Mouse (Mus musculus) lung, adult 2 months (tissue): ENCODE results near the gene Bpifb9a.

Source experiments
- CTCF ChIP-seq: fragments of 200-500 bp; IDR thresholded peaks from 2 replicates; pipeline ENCODE4 v1.5.1; 2011; ENCODE audit warnings: mild to moderate bottlenecking, low read length, control low read depth; ENCODE audit not compliant: insufficient read depth
- POLR2A ChIP-seq: fragments of 200-500 bp; IDR thresholded peaks from 2 replicates; pipeline ENCODE4 v1.6.1; 2011; ENCODE audit warnings: low read depth, mild to moderate bottlenecking, control low read depth, low read length, borderline replicate concordance; ENCODE audit errors: extremely low read depth

DNA sequence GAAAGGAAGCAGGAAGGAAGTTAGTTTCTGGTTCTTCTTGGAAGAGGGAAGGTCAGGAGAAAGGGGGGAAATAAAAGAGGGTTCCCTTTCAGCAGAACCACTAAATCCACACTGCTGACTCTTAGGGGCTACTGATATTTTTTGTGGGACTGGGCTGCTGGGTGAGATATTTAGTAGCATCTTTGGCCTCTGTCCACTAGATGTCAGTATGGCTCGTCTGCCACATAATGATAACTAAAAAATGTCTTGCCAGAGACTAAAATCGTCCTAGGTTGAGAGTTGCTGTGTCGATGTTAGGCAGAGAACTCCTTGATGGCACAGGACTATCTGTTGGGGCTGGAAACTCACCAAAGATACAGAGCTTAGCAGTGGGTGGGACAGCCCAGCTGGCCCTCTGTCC is 48.5 kb upstream of the Bpifb9a start:
- TF ChIP-seq CTCF (peak; percentile 32; the same call in 1 of the 2 replicates), POLR2A (no peak)
